Mouse (Mus musculus) thymus, postnatal 25 days (tissue): ENCODE results near the gene Ppp2r1b.
"Not testable (repeated sequence)": the region's sequence is repeated elsewhere in the genome, so short reads cannot be mapped to it uniquely, and the experiment has no call there.

Experiments used
- DNase-seq: peaks from one replicate; pipeline ENCODE4 v3.0.0; 2022

Ppp2r1b gene

DNA sequence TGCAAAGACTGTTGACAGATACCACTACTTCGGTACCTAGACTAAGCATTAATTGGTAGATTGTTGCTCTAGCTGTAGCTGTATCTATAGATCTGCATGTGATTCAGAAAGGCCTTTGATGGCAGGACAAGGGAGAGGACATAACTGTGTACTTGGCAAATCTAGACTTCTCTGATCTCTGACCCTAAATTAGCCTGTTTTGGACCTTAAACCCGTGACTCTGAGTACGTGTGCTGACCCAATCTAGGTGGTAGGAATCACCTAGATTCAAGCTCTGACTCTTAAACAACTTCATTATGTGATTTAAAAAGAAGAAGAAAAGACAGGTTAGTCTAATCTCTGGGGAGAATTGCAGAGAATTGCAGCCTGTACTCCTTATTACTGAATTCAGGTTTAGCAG is at the start of gene Ppp2r1b:
TSS of gene Ppp2r1b (plus strand) at position 221 of the 400 bp plus-strand sequence.
- DNase-seq: no peak

- DNase-seq: no peak
Observed at GRCm38 (mm10) chr9:50796776-50797175, 48.3 kb upstream of the Ppp2r1b start.

DNA sequence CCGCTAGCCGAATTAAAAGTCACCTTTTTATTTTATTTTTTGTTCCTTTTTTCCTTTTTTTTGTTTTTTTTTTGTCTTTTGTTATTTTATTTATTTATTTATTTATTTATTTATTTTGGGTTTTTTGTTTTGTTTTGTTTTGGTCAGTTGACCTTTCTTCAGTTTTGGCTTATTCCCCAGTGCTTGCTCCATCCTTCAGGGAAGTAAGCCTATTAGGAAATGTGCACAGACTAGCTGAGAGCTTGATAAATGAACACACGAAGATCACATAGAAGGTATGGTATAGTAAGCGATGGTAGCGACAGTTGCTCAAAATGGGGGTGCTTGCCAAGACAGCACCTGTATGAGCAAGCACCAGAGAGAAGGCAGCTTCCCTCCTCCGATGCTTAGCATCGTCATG is 47.5 kb upstream of the Ppp2r1b start:
- no peak for DNase-seq

DNA sequence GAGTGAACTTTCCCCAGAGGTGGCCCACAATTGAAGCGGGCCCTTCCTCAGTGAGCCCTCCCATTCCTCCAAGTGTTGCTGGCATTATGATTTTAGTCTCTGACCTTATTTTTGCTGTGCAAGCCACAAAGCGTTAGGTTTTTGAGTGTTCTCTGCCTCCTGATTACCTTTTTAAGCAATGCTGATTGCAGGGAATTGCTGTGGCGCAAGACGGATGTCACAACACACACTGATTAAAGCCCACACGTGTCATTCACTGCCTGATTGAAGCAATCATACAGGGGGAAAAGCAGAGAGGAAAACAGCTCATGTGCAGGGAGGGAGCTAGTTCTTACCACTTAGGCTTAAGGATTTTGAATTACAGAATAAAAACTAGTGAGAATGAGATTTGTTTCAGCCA is 46.7 kb upstream of the Ppp2r1b start:
- DNase-seq: no peak

- peak; percentile 62 for DNase-seq
Observed at GRCm38 (mm10) chr9:50800985-50801384, 44.1 kb upstream of the Ppp2r1b start.

DNA sequence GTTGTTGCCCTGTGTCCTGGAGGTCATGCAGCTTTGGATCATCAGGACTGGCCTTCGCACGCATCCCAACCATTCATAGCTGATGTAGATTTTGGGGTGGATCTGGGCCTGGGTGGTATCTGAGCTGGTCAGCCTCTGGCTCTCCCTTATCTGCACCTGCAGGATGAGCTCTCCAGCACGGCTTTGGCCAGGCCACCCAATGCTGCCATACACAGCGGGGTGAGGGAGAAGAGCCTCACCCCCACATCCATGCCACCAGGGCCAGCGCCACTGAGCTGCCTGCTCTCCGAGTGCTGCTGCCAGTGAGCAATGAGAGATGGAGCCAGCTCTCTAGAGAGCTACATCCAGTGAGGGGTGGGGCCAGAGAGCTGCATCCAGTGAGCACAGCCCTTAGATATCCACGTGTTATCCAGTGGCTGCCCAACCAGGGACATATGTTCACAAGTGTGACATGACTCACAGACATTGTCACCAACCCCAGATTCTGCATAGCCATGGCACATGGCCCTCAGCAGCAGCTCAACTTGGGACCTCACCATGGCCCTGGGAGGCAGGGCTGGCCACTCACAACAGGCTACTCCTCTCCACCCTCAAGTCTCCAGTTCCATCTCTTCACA is 41.9 kb upstream of the Ppp2r1b start:
- no peak for DNase-seq

DNA sequence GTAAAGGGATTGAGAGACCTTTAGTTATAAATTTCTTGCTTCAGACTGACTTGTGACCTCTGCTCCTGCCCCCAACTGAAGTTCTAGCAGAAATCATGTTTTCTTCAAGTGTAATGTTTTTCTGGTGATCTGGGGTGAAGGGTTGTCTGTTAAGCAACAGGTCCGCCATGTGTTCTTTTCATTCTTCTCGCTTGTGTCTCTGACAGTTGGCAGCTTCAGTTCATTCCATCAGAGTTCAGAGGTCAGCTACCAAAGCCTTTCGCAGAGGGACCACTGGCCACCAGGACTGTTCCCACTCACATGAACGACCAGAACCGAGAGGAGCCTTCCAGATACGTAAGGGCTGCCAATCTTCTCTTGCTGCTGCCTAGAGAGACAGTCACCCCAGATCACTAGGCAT is 36.6 kb upstream of the Ppp2r1b start:
- no peak for DNase-seq

GRCm38 (mm10) chr9:50809146-50809545 is 36.0 kb upstream of the Ppp2r1b start:
- no peak for DNase-seq

- DNase-seq: no peak
Observed at GRCm38 (mm10) chr9:50811187-50811586, 33.9 kb upstream of the Ppp2r1b start.

DNA sequence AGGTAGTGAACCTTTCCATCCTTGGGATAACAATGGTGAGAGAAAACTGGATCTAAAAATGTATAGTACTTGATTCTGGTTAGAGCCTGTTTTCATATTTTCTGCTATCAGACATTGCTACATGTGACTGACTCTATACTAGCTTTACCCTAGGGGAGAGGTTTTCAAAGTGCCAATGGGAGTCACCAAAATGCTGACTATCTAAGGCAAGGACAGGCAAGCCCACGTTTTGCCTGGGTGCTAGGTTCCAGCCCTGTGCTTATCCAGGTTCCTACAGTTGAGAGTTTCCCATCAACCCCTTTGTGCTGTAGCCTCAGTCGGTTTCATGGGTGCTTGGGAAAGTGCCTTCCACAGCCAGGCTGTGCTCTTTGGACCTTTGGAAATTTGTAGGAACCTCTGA is 33.4 kb upstream of the Ppp2r1b start:
- no peak for DNase-seq

DNA sequence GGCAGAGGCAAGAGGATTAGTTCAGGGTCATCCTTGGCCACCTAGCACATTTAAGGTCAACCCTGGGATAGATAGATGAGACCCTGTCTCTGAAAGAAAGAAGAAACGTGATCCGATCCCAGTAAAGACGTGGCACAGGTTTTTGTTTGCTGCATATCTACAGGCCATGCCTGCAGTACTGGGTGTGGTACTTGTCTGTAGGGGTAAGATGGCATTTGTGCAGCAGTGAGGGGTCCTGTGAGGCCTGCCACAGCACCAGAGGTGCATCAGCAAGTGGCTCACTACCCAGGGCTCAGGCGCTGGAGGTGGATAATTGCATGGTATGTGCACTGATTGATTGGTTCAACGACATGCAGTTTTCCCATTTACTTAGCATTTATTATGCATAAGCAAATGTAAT is 31.3 kb upstream of the Ppp2r1b start:
- DNase-seq: no peak

- DNase-seq: peak; percentile 74
Observed at GRCm38 (mm10) chr9:50815666-50816065, 29.4 kb upstream of the Ppp2r1b start.

DNA sequence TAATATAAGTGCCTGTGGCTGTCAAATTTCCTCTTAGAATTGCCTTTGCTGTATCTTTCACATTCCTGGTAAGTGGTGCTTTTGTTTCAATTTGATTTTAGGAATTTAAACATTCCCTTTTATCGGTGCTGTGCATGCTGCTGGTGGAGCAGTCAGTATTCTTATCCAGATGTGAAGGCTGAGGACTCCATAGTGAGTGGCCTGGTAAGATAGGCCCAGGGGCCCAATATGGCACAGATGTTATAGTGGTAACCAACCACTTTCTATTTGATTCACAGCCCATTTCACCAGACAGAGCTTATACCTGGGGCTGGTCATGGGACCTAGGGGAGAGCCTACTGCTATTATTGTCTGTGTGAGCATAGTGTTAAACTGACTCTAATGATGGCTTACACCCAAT is 28.6 kb upstream of the Ppp2r1b start:
- DNase-seq: no peak

DNA sequence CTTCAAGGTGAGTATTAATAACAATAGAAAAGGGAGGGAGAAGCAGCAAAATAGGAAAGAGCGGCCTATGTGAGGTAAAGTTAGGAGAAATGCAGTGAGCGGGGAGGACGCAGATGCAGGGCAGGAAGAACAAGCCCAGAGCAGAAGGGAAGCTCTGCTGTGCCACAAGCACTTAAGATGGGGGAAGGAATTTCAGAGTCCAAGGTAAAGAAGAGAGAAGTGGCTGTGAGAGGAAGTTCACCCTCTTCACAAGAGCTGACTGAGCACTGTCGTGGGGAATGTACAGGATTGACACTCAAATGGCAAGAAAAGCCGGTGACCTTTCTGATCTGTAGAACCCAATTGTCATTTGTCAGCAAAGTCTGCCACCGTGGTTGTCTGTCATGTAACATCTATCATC is 27.1 kb upstream of the Ppp2r1b start:
- no peak for DNase-seq

GRCm38 (mm10) chr9:50819716-50820115 is 25.4 kb upstream of the Ppp2r1b start:
- DNase-seq: no peak

DNA sequence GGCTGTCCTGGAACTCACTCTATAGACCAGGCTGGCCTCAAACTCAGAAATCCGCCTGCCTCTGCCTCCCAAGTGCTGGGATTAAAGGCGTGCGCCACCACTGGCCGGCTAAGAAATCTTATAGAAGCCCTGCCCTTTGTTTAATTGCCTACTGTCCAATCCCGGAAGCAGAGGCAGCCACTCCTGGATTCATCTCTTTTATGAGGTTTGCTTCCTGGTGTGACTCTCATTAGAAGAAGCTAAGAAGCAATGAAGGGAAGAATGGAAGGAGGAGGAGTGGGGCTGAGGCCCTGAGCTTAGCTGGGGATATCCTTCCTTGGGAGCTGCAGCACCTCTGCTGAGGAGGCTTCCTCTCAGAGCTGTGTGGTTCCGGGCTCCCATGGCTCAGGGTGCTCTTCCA is 23.4 kb upstream of the Ppp2r1b start:
- no peak for DNase-seq

GRCm38 (mm10) chr9:50822216-50822615 is 22.9 kb upstream of the Ppp2r1b start:
- DNase-seq: no peak

- DNase-seq: no peak
Observed at GRCm38 (mm10) chr9:50823779-50824453, 21.2 kb upstream of the Ppp2r1b start.

DNA sequence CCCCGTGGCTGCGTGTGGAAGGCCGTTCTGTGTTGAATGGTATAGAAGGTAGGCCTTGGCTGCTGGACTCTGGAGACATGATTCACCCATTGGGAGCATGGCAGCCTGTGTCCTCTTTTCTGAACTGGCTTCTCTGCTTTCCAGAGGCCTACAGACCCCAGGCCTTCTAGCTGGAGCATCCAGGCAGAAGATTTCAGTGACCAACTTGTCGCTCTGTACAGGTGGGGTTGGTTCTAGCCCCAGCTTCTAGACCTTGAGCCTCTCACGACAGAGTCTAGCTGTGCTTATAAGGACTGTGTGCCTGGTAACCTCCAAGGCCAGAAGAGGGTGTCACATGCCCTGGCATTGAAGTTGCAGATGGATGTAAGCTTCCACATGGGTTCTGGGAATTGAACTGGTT is 13.6 kb upstream of the Ppp2r1b start:
- DNase-seq: no peak

DNA sequence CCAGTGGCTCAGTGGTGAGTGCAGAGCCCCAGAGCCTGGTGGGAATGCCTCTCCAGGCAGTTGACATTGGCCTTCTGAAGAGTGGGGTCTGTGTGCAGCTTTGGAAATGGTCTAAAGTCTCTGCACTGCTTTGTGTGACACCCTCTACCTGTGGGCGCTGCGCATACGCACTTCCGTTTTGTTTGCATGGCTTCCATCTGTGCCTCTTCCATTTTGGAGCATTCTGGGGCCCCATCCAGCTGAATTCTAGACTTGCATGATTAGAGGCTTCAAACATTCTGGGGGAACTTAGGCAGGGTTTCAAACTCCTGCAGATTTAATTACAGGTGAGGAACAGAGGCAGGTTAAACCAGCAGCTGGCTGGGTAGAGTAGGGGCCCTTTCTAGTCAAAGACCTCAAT is 12.9 kb upstream of the Ppp2r1b start:
- no peak for DNase-seq

DNA sequence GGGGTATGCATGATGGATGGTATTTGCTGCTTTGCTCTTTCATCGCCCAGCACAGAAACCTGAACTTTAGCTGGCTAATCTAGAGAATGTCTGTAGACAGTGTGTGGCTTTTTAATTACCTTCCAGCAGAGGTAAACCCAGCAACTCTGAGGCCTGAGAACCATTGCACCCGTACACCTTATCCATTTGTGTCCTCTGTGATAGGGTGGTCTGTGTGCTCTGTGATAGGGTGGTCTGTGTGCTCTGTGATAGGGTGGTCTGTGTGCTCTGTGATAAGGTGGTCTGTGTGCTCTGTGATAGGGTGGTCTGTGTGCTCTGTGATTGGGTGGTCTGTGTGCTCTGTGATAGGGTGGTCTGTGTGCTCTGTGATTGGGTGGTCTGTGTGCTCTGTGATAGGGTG is 12.5 kb upstream of the Ppp2r1b start:
- not testable (repeated sequence) for DNase-seq

- no peak for DNase-seq
Observed at GRCm38 (mm10) chr9:50833786-50834185, 11.3 kb upstream of the Ppp2r1b start.

DNA sequence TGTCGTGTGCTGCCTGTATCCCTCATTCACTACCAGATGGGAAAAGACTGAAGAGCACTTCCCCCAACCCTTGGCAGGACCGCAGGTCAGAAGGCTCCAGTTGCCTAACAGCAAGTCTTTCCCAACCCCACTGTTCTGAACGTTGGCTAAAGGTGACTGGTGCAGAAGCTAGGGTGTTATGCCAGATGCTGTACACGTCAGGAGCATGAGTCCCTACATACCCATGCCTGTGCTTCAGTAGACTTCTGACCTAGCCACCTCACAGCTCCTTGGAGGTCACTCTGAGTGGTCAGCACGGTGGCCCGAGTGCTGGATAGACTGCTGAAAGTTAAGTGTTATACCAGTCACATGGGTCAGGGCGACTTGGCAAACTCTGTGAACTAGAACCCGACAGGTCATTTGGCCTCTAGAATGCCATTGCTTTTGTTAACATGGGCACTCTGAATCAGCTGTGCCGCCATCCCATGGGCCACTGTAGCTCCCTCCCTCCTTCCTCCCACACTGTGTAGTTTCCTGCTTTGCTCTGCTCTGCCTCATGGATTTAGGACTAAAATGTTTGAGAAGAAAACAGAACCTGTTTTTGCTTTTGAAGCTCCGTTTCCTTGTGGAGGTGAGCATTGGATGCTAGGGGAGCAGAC is 9.9 kb upstream of the Ppp2r1b start:
- DNase-seq: no peak

DNA sequence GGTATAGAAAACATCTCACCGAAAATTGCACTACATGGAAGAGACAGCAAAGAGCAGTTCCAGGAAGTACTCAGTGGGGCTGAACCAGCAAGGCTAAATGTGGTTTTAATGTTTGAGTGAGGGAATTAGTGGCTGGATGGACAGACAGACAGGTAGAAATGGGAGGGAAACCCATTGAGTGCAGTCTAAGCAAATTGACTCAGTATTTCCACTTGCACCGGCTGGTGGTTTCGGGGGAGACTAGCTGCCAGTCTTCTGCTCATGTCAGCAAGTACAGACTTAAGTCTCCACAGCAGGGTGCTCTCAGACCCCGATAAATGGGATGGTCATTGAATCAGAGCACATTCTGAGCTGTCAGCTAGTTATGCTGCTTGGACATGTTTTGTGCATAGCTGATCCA is 9.0 kb upstream of the Ppp2r1b start:
- DNase-seq: no peak
